17 mouse cellular contexts compared by ENCODE assay signal in the genomic region with DNA sequence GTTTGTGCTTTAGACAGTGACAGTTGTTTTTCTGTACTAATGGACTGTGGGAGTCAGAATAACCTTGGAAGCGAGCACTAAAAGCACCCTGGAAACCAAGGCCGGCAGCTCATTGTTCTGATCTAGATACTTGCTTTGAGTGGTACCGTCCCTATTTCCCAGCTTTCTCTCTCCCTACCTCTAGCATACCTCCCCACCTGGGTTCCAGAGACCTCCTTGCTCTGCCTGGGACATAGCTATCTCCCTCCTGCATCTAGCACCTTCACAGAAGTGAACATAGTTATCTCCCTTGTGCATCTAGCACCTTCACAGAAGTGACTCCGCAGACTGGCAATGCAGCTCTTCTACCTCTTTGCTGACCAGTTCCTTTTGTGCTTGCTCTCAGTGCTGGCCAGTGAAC. TPM values are rescaled to one million over a fixed set of nuclear protein-coding genes. Genes with fewer than 3 reads are reported as not detected.
DNase-seq lines count a peak whose midpoint lies in the region; ATAC-seq and TF ChIP-seq lines count a peak whose summit lies in the region.
"Had no signal": no experiment of that assay in that cellular context is flagged by ENCODE, and none has a peak within 500 bp of the region (broad histone marks: within the 10 kb centered on the region; RNA-seq: fewer than 3 reads in every experiment).

No protein-coding gene starts in this region.

- DNase-seq in hindbrain, postnatal 0 days (ENCODE audit: low spot score), result no peak
- no peak for DNase-seq in kidney, adult 8-10 months
- DNase-seq in cerebellum, postnatal 4 days (ENCODE audit: low spot score in 2 of 2), result no peak
- DNase-seq: cerebellum, adult 9-11 months; gastrocnemius, postnatal 25 days; liver, embryonic 13.5 days; thymus, postnatal 4 days had no signal

- TF ChIP-seq CTCF in hindbrain, postnatal 0 days (IDR thresholded peaks at IDR 0.05; ENCODE audit: low read depth), result no peak

- peaks cover 17% of the 10 kb centered on the region for H3K4me1 ChIP-seq in hindbrain, embryonic 13.5 days (replicated peaks)
- H3K4me1 ChIP-seq in hindbrain, postnatal 0 days (ENCODE audit: insufficient read depth, low read length), result no peaks in the 10 kb centered on the region
- peaks cover 32% of the 10 kb centered on the region for H3K4me1 ChIP-seq in forebrain, embryonic 13.5 days
- peaks cover 12% of the 10 kb centered on the region for H3K4me1 ChIP-seq in hindbrain, embryonic 15.5 days (replicated peaks)
- H3K4me1 ChIP-seq in midbrain, embryonic 16.5 days (ENCODE audit: control insufficient read depth, insufficient read depth, low read length), result peaks cover 24% of the 10 kb centered on the region
- H3K4me1 ChIP-seq: limb, embryonic 12.5 days; liver, embryonic 13.5 days had no signal

- ATAC-seq in hindbrain, embryonic 13.5 days (ENCODE audit: low FRiP score), result no peak
- no peak for ATAC-seq in hindbrain, postnatal 0 days
- no peak for ATAC-seq in forebrain, embryonic 13.5 days
- no peak for ATAC-seq in hindbrain, embryonic 15.5 days (ENCODE audit: low FRiP score, low read depth)
- ATAC-seq in midbrain, embryonic 16.5 days, result no peak

- H3K9ac ChIP-seq in hindbrain, embryonic 13.5 days, result no peak overlapping the region
- H3K9ac ChIP-seq in hindbrain, postnatal 0 days (replicated peaks; ENCODE audit: low read length), result no peak overlapping the region
- H3K9ac ChIP-seq in forebrain, embryonic 13.5 days, result no peak overlapping the region
- no peak overlapping the region for H3K9ac ChIP-seq in hindbrain, embryonic 15.5 days
- H3K9ac ChIP-seq in midbrain, embryonic 16.5 days (ENCODE audit: low read depth, low read length), result no peak overlapping the region
- H3K9ac ChIP-seq: limb, embryonic 12.5 days; liver, embryonic 13.5 days; lung, embryonic 15.5 days; neural tube, embryonic 12.5 days had no signal

- 71% methylated on average over 4 of the region's 4 CpGs for WGBS in hindbrain, embryonic 13.5 days
- WGBS in hindbrain, postnatal 0 days, result 70% methylated on average over 4 of the region's 4 CpGs
- WGBS in forebrain, embryonic 13.5 days, result 58% methylated on average over 4 of the region's 4 CpGs
- 66% methylated on average over 4 of the region's 4 CpGs for WGBS in hindbrain, embryonic 15.5 days
- 60% methylated on average over 4 of the region's 4 CpGs for WGBS in midbrain, embryonic 16.5 days

- no peaks in the 10 kb centered on the region for H3K9me3 ChIP-seq in hindbrain, embryonic 13.5 days
- no peaks in the 10 kb centered on the region for H3K9me3 ChIP-seq in hindbrain, postnatal 0 days (ENCODE audit: low read length)
- H3K9me3 ChIP-seq in forebrain, embryonic 13.5 days (replicated peaks), result no peaks in the 10 kb centered on the region
- H3K9me3 ChIP-seq in hindbrain, embryonic 15.5 days, result no peaks in the 10 kb centered on the region
- no peaks in the 10 kb centered on the region for H3K9me3 ChIP-seq in midbrain, embryonic 16.5 days (replicated peaks; ENCODE audit: control insufficient read depth, low read length, poor library complexity, severe bottlenecking)
- H3K9me3 ChIP-seq: embryonic facial prominence, embryonic 10.5 days; limb, embryonic 12.5 days; liver, embryonic 13.5 days; lung, embryonic 15.5 days; neural tube, embryonic 12.5 days had no signal

- no peak overlapping the region for H3K4me2 ChIP-seq in hindbrain, embryonic 13.5 days
- H3K4me2 ChIP-seq in hindbrain, postnatal 0 days (ENCODE audit: low read depth, low read length), result no peak overlapping the region
- H3K4me2 ChIP-seq in forebrain, embryonic 13.5 days, result no peak overlapping the region
- H3K4me2 ChIP-seq in hindbrain, embryonic 15.5 days, result no peak overlapping the region
- no peak overlapping the region for H3K4me2 ChIP-seq in midbrain, embryonic 16.5 days (ENCODE audit: low read length)
- H3K4me2 ChIP-seq: limb, embryonic 12.5 days; liver, embryonic 13.5 days; lung, embryonic 15.5 days; neural tube, embryonic 12.5 days had no signal

- H3K27me3 ChIP-seq in hindbrain, embryonic 13.5 days, result peaks cover 44% of the 10 kb centered on the region; the same call in 1 of the 2 replicates
- no peaks in the 10 kb centered on the region; the same call in 1 of the 2 replicates for H3K27me3 ChIP-seq in hindbrain, postnatal 0 days (ENCODE audit: insufficient read depth, low read length)
- peaks cover 18% of the 10 kb centered on the region for H3K27me3 ChIP-seq in forebrain, embryonic 13.5 days
- no peaks in the 10 kb centered on the region for H3K27me3 ChIP-seq in hindbrain, embryonic 15.5 days
- peaks cover 2% of the 10 kb centered on the region; the same call in 1 of the 2 replicates for H3K27me3 ChIP-seq in midbrain, embryonic 16.5 days (ENCODE audit: control insufficient read depth, insufficient read depth, low read depth, low read length)
- H3K27me3 ChIP-seq: lung, embryonic 15.5 days had no signal

- peak overlapping the region; percentile 91 for H3K27ac ChIP-seq in hindbrain, embryonic 13.5 days
- no peak overlapping the region; the same call in 1 of the 2 replicates for H3K27ac ChIP-seq in hindbrain, postnatal 0 days
- H3K27ac ChIP-seq in forebrain, embryonic 13.5 days, result peak overlapping the region; percentile 92
- H3K27ac ChIP-seq in hindbrain, embryonic 15.5 days (replicated peaks), result peak overlapping the region; percentile 89
- H3K27ac ChIP-seq in midbrain, embryonic 16.5 days (ENCODE audit: low read length), result peak overlapping the region; percentile 94; the same call in 1 of the 2 replicates
- H3K27ac ChIP-seq: limb, embryonic 12.5 days; liver, embryonic 13.5 days; lung, embryonic 15.5 days; macrophage; stomach, postnatal 0 days had no signal

- H3K36me3 ChIP-seq in hindbrain, embryonic 13.5 days, result no peaks in the 10 kb centered on the region
- H3K36me3 ChIP-seq in hindbrain, postnatal 0 days (ENCODE audit: insufficient read depth, low read length), result no peaks in the 10 kb centered on the region
- H3K36me3 ChIP-seq in forebrain, embryonic 13.5 days (ENCODE audit: poor library complexity, severe bottlenecking), result no peaks in the 10 kb centered on the region
- H3K36me3 ChIP-seq in hindbrain, embryonic 15.5 days, result no peaks in the 10 kb centered on the region
- H3K36me3 ChIP-seq in midbrain, embryonic 16.5 days (ENCODE audit: control insufficient read depth, insufficient read depth, low read length), result no peaks in the 10 kb centered on the region
- H3K36me3 ChIP-seq: embryonic facial prominence, embryonic 10.5 days; limb, embryonic 12.5 days; liver, embryonic 13.5 days; lung, embryonic 15.5 days; neural tube, embryonic 12.5 days had no signal

- H3K4me3 ChIP-seq in hindbrain, embryonic 13.5 days, result no peak overlapping the region
- H3K4me3 ChIP-seq in hindbrain, postnatal 0 days (ENCODE audit: low read length), result no peak overlapping the region
- H3K4me3 ChIP-seq in forebrain, embryonic 13.5 days, result no peak overlapping the region
- no peak overlapping the region for H3K4me3 ChIP-seq in hindbrain, embryonic 15.5 days
- no peak overlapping the region for H3K4me3 ChIP-seq in midbrain, embryonic 16.5 days (ENCODE audit: low read depth, low read length)
- H3K4me3 ChIP-seq: embryonic facial prominence, embryonic 10.5 days; limb, embryonic 12.5 days; liver, embryonic 13.5 days; lung, embryonic 15.5 days; neural tube, embryonic 12.5 days had no signal

RNA-seq across cellular contexts. Expression of gene Pja1, which starts 9.6 kb away (rescaled TPM):
- polyA plus RNA-seq in hindbrain, embryonic 13.5 days (2015; fragmentation: Nextera tagmentation; extraction: Ambion mirVana), result 327 and 330 TPM in 2 replicates
- 194 and 216 TPM in 2 replicates for total RNA-seq in hindbrain, postnatal 0 days (2014; rRNA removed)
- polyA plus RNA-seq in hindbrain, postnatal 0 days (2015; fragmentation: Nextera tagmentation; extraction: Ambion mirVana), result 335 and 344 TPM in 2 replicates
- 316 and 321 TPM in 2 replicates for polyA plus RNA-seq in forebrain, embryonic 13.5 days (2015; fragmentation: Nextera tagmentation; extraction: Ambion mirVana)
- polyA plus RNA-seq in hindbrain, embryonic 15.5 days (2015; fragmentation: Nextera tagmentation; extraction: Ambion mirVana), result 336 and 344 TPM in 2 replicates
- 431 and 432 TPM in 2 replicates for polyA plus RNA-seq in midbrain, embryonic 16.5 days (2015; fragmentation: Nextera tagmentation; extraction: Ambion mirVana)
